Mouse (Mus musculus): ENCODE results near the gene Edem3.
"Not testable (repeated sequence)": the region's sequence is repeated elsewhere in the genome, so short reads cannot be mapped to it uniquely, and the experiment has no call there.

The Edem3 gene

GRCm38 (mm10) chr1:151764236-151764635, 9.1 kb downstream of the Edem3 start:
- DNase-seq (ENCODE audit: low read depth, low spot score) = no peak
- Histone ChIP-seq H3K27me3 (ENCODE audit: control insufficient read depth, insufficient read depth, low read length, poor library complexity, severe bottlenecking) (no peaks in the 10 kb centered on the region), H3K36me3 (ENCODE audit: control insufficient read depth, insufficient read depth, low read length, poor library complexity, severe bottlenecking) (peaks cover 4% of the 10 kb centered on the region; the same call in 1 of the 2 replicates)

GRCm38 (mm10) chr1:151766166-151766565, 11.0 kb downstream of the Edem3 start:
- peaks cover 6% of the 10 kb centered on the region; the same call in 1 of the 2 replicates for H3K36me3 ChIP-seq (ENCODE audit: control insufficient read depth, insufficient read depth, low read length, poor library complexity, severe bottlenecking)
- DNase-seq (ENCODE audit: low read depth, low spot score) = no peak

GRCm38 (mm10) chr1:151766976-151767654, 11.9 kb downstream of the Edem3 start:
- Histone ChIP-seq H3K27me3 (ENCODE audit: control insufficient read depth, insufficient read depth, low read length, poor library complexity, severe bottlenecking) (no peaks in the 10 kb centered on the region), H3K36me3 (ENCODE audit: control insufficient read depth, insufficient read depth, low read length, poor library complexity, severe bottlenecking) (peaks cover 5% of the 10 kb centered on the region; the same call in 1 of the 2 replicates)
- peak; percentile 51 for DNase-seq (ENCODE audit: low read depth, low spot score)

More at GRCm38 (mm10) chr1:151766166-151766565, 11.0 kb downstream of the Edem3 start:
- H3K27me3 ChIP-seq (ENCODE audit: control insufficient read depth, insufficient read depth, low read length, poor library complexity, severe bottlenecking) = no peaks in the 10 kb centered on the region

GRCm38 (mm10) chr1:151769200-151769913, 14.2 kb downstream of the Edem3 start:
- Histone ChIP-seq H3K36me3 (ENCODE audit: control insufficient read depth, insufficient read depth, low read length, poor library complexity, severe bottlenecking) (peaks cover 3% of the 10 kb centered on the region; the same call in 1 of the 2 replicates), H3K27me3 (ENCODE audit: control insufficient read depth, insufficient read depth, low read length, poor library complexity, severe bottlenecking) (no peaks in the 10 kb centered on the region)
- no peak for DNase-seq (ENCODE audit: low read depth, low spot score)

- Histone ChIP-seq H3K27me3 (ENCODE audit: control insufficient read depth, insufficient read depth, low read length, poor library complexity, severe bottlenecking) (no peaks in the 10 kb centered on the region), H3K36me3 (ENCODE audit: control insufficient read depth, insufficient read depth, low read length, poor library complexity, severe bottlenecking) (peaks cover 20% of the 10 kb centered on the region)
- DNase-seq (ENCODE audit: low read depth, low spot score) = no peak
These were observed 22.4 kb downstream of the Edem3 start for GRCm38 (mm10) chr1:151777616-151778015.

- no peak for DNase-seq (ENCODE audit: low read depth, low spot score)
- Histone ChIP-seq H3K27me3 (ENCODE audit: control insufficient read depth, insufficient read depth, low read length, poor library complexity, severe bottlenecking) (no peaks in the 10 kb centered on the region), H3K36me3 (ENCODE audit: control insufficient read depth, insufficient read depth, low read length, poor library complexity, severe bottlenecking) (peaks cover 22% of the 10 kb centered on the region)
These were observed 23.4 kb downstream of the Edem3 start for GRCm38 (mm10) chr1:151778592-151778991.

GRCm38 (mm10) chr1:151779306-151779705, 24.1 kb downstream of the Edem3 start:
- peaks cover 20% of the 10 kb centered on the region for H3K36me3 ChIP-seq (ENCODE audit: control insufficient read depth, insufficient read depth, low read length, poor library complexity, severe bottlenecking)
- no peak for DNase-seq (ENCODE audit: low read depth, low spot score)
- no peaks in the 10 kb centered on the region for H3K27me3 ChIP-seq (ENCODE audit: control insufficient read depth, insufficient read depth, low read length, poor library complexity, severe bottlenecking)

- Histone ChIP-seq H3K36me3 (ENCODE audit: control insufficient read depth, insufficient read depth, low read length, poor library complexity, severe bottlenecking) (peaks cover 23% of the 10 kb centered on the region; the same call in 1 of the 2 replicates), H3K27me3 (ENCODE audit: control insufficient read depth, insufficient read depth, low read length, poor library complexity, severe bottlenecking) (no peaks in the 10 kb centered on the region)
- DNase-seq (ENCODE audit: low read depth, low spot score) = no peak
These were observed 26.3 kb downstream of the Edem3 start for GRCm38 (mm10) chr1:151781447-151781846.

- Histone ChIP-seq H3K36me3 (ENCODE audit: control insufficient read depth, insufficient read depth, low read length, poor library complexity, severe bottlenecking) (peaks cover 19% of the 10 kb centered on the region; the same call in 1 of the 2 replicates), H3K27me3 (ENCODE audit: control insufficient read depth, insufficient read depth, low read length, poor library complexity, severe bottlenecking) (no peaks in the 10 kb centered on the region)
- DNase-seq (ENCODE audit: low read depth, low spot score) = no peak
These were observed 28.2 kb downstream of the Edem3 start for GRCm38 (mm10) chr1:151783403-151783802.

GRCm38 (mm10) chr1:151786406-151786805, 31.2 kb downstream of the Edem3 start:
- no peak for DNase-seq (ENCODE audit: low read depth, low spot score)

GRCm38 (mm10) chr1:151789136-151789535, 34.0 kb downstream of the Edem3 start:
- H3K36me3 ChIP-seq (ENCODE audit: control insufficient read depth, insufficient read depth, low read length, poor library complexity, severe bottlenecking) = peaks cover 14% of the 10 kb centered on the region
- H3K27me3 ChIP-seq (ENCODE audit: control insufficient read depth, insufficient read depth, low read length, poor library complexity, severe bottlenecking) = no peaks in the 10 kb centered on the region
- no peak for DNase-seq (ENCODE audit: low read depth, low spot score)

More at GRCm38 (mm10) chr1:151786406-151786805, 31.2 kb downstream of the Edem3 start:
- Histone ChIP-seq H3K36me3 (ENCODE audit: control insufficient read depth, insufficient read depth, low read length, poor library complexity, severe bottlenecking) (peaks cover 16% of the 10 kb centered on the region), H3K27me3 (ENCODE audit: control insufficient read depth, insufficient read depth, low read length, poor library complexity, severe bottlenecking) (no peaks in the 10 kb centered on the region)

- not testable (repeated sequence) for H3K27me3 ChIP-seq (ENCODE audit: control insufficient read depth, insufficient read depth, low read length, poor library complexity, severe bottlenecking); DNase-seq (ENCODE audit: low read depth, low spot score)
- H3K36me3 ChIP-seq (ENCODE audit: control insufficient read depth, insufficient read depth, low read length, poor library complexity, severe bottlenecking) = peaks cover 12% of the 10 kb centered on the region
These were observed 36.9 kb downstream of the Edem3 start for GRCm38 (mm10) chr1:151792076-151792475.

GRCm38 (mm10) chr1:151802795-151803194, 47.6 kb downstream of the Edem3 start:
- not testable (repeated sequence) for H3K36me3 ChIP-seq (ENCODE audit: control insufficient read depth, insufficient read depth, low read length, poor library complexity, severe bottlenecking); H3K27me3 ChIP-seq (ENCODE audit: control insufficient read depth, insufficient read depth, low read length, poor library complexity, severe bottlenecking)
- peak; percentile 8 for DNase-seq (ENCODE audit: low read depth, low spot score)

- no peak for DNase-seq (ENCODE audit: low read depth, low spot score)
- H3K27me3 ChIP-seq (ENCODE audit: control insufficient read depth, insufficient read depth, low read length, poor library complexity, severe bottlenecking) = no peaks in the 10 kb centered on the region
These were observed 52.1 kb downstream of the Edem3 start for GRCm38 (mm10) chr1:151807286-151807685.

More at GRCm38 (mm10) chr1:151807286-151807685, 52.1 kb downstream of the Edem3 start:
- H3K36me3 ChIP-seq (ENCODE audit: control insufficient read depth, insufficient read depth, low read length, poor library complexity, severe bottlenecking) = peaks cover 12% of the 10 kb centered on the region

Measured in splenic B cell, adult 2 months (primary cell).